Mouse (Mus musculus) hindbrain, embryonic 12.5 days (tissue): ENCODE results near the gene Ankrd24. TPM values are rescaled to one million over a fixed set of nuclear protein-coding genes. Genes with fewer than 3 reads are reported as not detected.

ENCODE experiments used
- ATAC-seq: fragments of 200-750 bp; cut with Nextera tagmentation; 2 replicates; pipeline ENCODE4 v1.8.0; 2017; ENCODE audit warnings: moderate TSS enrichment; ENCODE audit not compliant: low FRiP score
- H3K27ac ChIP-seq: fragments of 300-500 bp; sonication (generic); 2 replicates; pipeline ENCODE4 v1.5.1; 2016; ENCODE audit warnings: mild to moderate bottlenecking
- H3K27me3 ChIP-seq: fragments of 300-500 bp; sonication (generic); 2 replicates; pipeline ENCODE4 v1.6.1; 2016; ENCODE audit warnings: mild to moderate bottlenecking
- H3K36me3 ChIP-seq: fragments of 300-500 bp; sonication (generic); 2 replicates; pipeline ENCODE4 v1.6.1; 2016; ENCODE audit warnings: mild to moderate bottlenecking
- H3K4me1 ChIP-seq: fragments of 300-500 bp; sonication (generic); 2 replicates; pipeline ENCODE4 v1.6.1; 2016
- H3K4me2 ChIP-seq: fragments of 300-500 bp; sonication (generic); replicated peaks from 2 replicates; pipeline ENCODE4 v1.6.1; 2016; ENCODE audit warnings: mild to moderate bottlenecking
- H3K4me3 ChIP-seq: fragments of 300-500 bp; sonication (generic); 2 replicates; pipeline ENCODE4 v1.5.1; 2016; ENCODE audit warnings: mild to moderate bottlenecking
- H3K9ac ChIP-seq: fragments of 300-500 bp; sonication (generic); 2 replicates; pipeline ENCODE4 v1.6.1; 2016; ENCODE audit warnings: mild to moderate bottlenecking, moderate library complexity
- H3K9me3 ChIP-seq: fragments of 300-500 bp; sonication (generic); replicated peaks from 2 replicates; pipeline ENCODE4 v1.6.1; 2016; ENCODE audit warnings: mild to moderate bottlenecking
- WGBS: fragments of 180-500 bp; shearing (Covaris S2); methylation state at CpG from one replicate; pipeline ENCODE4 v1.1.7; 2016; 5-methylcytosine and 5-hydroxymethylcytosine counted together
- polyA plus RNA-seq: library from polyadenylated mRNA; unstranded; fragments of >200 nt; fragmentation: Nextera tagmentation; extraction: Ambion mirVana; gene quantifications from 2 replicates; pipeline ENCODE4 v1.2.1, GENCODE M21; 2016

The Ankrd24 gene
- polyA plus RNA-seq, 1 experiment from 2014 or later: 10.5 TPM

DNA sequence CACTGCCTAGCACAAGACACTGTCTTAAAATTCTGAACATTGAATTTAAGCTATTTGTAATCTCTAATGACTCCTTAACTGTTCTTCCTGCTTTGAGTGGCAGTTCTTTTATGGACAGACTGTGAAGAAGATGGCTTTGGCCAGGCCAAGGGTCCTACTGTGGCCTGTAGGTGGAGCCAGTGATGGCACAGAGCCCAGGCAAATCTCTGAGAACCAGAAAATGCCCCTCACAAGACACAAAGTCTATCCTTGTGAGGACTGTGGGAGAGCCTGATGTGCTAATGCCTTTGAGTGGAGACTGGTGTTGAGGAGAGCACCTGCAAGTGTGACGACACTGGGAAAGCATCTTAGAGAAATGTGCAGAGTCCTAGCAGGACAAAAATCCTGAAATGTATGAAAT lies 20.0 kb upstream of the Ankrd24 start:
- H3K4me2 ChIP-seq: no peak overlapping the region
- ATAC-seq: no peak
- WGBS: 93% methylated on average over 1 of the region's 1 CpGs
- H3K4me3 ChIP-seq: no peak overlapping the region
- no peak overlapping the region for H3K9ac ChIP-seq
- peaks cover 17% of the 10 kb centered on the region for H3K4me1 ChIP-seq
- no peaks in the 10 kb centered on the region for H3K27me3 ChIP-seq
- peaks cover 8% of the 10 kb centered on the region; the same call in 1 of the 2 replicates for H3K36me3 ChIP-seq
- H3K9me3 ChIP-seq: no peaks in the 10 kb centered on the region
- no peak overlapping the region for H3K27ac ChIP-seq

- Histone ChIP-seq H3K27me3 (no peaks in the 10 kb centered on the region; the same call in 1 of the 2 replicates), H3K9ac (no peak overlapping the region), H3K4me1 (peaks cover 5% of the 10 kb centered on the region; the same call in 1 of the 2 replicates), H3K4me2 (no peak overlapping the region), H3K4me3 (no peak overlapping the region), H3K9me3 (no peaks in the 10 kb centered on the region), H3K36me3 (peaks cover 8% of the 10 kb centered on the region; the same call in 1 of the 2 replicates), H3K27ac (no peak overlapping the region)
- WGBS: 71% methylated on average over 3 of the region's 3 CpGs
- ATAC-seq: no peak
These were observed 15.6 kb upstream of the Ankrd24 start for GRCm38 (mm10) chr10:81612779-81613178.

- 50% methylated on average over 6 of the region's 6 CpGs for WGBS
These were observed 12.9 kb upstream of the Ankrd24 start for GRCm38 (mm10) chr10:81615486-81615885.

DNA sequence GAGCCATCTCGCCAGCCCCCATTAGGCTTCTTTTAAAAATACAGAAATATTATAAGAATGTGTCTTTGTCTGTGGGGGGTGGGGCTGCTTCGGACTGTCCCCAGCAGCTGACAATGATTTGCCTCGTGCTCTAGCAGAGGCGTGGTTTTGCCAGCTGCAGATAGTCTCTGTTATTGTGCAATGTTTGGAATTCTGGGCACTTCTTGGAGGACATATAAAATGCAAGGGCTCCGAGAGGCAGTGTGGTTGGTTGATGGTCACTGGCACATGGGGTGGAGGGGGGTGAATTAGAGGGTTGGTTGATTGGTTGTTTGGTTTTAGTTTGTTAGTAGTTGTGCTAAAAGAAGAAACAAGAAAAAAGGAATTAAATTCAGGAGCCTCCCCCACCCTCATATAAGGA lies 8.4 kb upstream of the Ankrd24 start:
- no peaks in the 10 kb centered on the region for H3K9me3 ChIP-seq
- no peak overlapping the region for H3K4me3 ChIP-seq
- H3K27me3 ChIP-seq: no peaks in the 10 kb centered on the region; the same call in 1 of the 2 replicates
- peaks cover 5% of the 10 kb centered on the region; the same call in 1 of the 2 replicates for H3K4me1 ChIP-seq
- no peak overlapping the region for H3K27ac ChIP-seq
- no peak for ATAC-seq
- peaks cover 37% of the 10 kb centered on the region for H3K36me3 ChIP-seq
- H3K9ac ChIP-seq: no peak overlapping the region
- WGBS: 83% methylated on average over 5 of the region's 5 CpGs
- H3K4me2 ChIP-seq: no peak overlapping the region

More at GRCm38 (mm10) chr10:81615486-81615885, 12.9 kb upstream of the Ankrd24 start:
- Histone ChIP-seq H3K27me3 (no peaks in the 10 kb centered on the region; the same call in 1 of the 2 replicates), H3K4me1 (peaks cover 5% of the 10 kb centered on the region; the same call in 1 of the 2 replicates), H3K9ac (no peak overlapping the region), H3K4me2 (no peak overlapping the region), H3K9me3 (no peaks in the 10 kb centered on the region), H3K36me3 (no peaks in the 10 kb centered on the region), H3K4me3 (no peak overlapping the region), H3K27ac (no peak overlapping the region)
- no peak for ATAC-seq

DNA sequence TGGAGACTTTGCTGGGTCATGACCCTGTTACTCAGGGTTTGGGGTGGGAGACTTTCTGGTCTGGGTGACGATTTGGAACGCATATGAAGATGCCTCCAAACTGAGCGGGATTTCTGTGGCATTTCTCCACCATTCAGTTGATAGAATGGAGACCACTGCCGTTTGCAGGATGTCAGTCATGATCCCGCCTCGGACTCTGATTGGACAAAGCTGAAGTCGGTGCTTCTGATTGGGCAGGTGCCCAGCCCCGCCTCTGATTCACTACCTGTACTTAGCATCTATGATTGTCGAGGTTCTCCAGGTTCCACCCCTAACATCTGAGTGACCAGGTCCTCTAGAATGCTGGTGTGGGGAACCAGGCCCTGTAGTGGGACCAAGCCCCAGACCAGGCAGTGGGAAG lies 7.6 kb upstream of the Ankrd24 start:
- Histone ChIP-seq H3K4me2 (no peak overlapping the region), H3K4me1 (0 out of 2 replicates have a peak, but pooled peaks cover 2% of the 10 kb centered on the region), H3K4me3 (no peak overlapping the region), H3K27me3 (no peaks in the 10 kb centered on the region), H3K36me3 (peaks cover 45% of the 10 kb centered on the region), H3K9me3 (no peaks in the 10 kb centered on the region), H3K9ac (no peak overlapping the region), H3K27ac (no peak overlapping the region)
- WGBS: 63% methylated on average over 9 of the region's 9 CpGs
- ATAC-seq: no peak

DNA sequence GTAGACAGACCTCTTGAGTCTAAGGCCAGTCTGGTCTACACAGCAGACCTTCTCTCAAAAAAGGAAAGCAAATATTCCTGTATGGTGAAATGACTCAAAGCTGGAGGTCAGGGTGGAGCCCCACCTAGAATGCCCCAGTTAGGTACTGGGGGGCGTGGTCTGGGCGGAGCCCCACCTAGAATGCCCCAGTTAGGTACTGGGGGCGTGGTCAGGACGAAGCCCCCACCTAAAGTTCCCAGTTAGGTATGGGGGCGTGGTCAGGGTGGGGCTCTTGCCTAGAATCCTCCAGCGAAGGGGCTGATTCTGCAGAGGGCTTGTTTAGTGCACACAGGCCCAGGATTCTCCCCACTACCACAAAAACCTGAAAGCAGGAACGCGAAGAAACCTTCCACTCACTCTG lies 4.9 kb upstream of the Ankrd24 start:
- no peak overlapping the region for H3K9ac ChIP-seq
- H3K27ac ChIP-seq: no peak overlapping the region
- H3K4me1 ChIP-seq: peaks cover 19% of the 10 kb centered on the region
- no peak overlapping the region for H3K4me2 ChIP-seq
- WGBS: 57% methylated on average over 8 of the region's 8 CpGs
- H3K27me3 ChIP-seq: no peaks in the 10 kb centered on the region
- H3K4me3 ChIP-seq: no peak overlapping the region
- no peaks in the 10 kb centered on the region for H3K9me3 ChIP-seq
- ATAC-seq: no peak
- peaks cover 48% of the 10 kb centered on the region for H3K36me3 ChIP-seq

DNA sequence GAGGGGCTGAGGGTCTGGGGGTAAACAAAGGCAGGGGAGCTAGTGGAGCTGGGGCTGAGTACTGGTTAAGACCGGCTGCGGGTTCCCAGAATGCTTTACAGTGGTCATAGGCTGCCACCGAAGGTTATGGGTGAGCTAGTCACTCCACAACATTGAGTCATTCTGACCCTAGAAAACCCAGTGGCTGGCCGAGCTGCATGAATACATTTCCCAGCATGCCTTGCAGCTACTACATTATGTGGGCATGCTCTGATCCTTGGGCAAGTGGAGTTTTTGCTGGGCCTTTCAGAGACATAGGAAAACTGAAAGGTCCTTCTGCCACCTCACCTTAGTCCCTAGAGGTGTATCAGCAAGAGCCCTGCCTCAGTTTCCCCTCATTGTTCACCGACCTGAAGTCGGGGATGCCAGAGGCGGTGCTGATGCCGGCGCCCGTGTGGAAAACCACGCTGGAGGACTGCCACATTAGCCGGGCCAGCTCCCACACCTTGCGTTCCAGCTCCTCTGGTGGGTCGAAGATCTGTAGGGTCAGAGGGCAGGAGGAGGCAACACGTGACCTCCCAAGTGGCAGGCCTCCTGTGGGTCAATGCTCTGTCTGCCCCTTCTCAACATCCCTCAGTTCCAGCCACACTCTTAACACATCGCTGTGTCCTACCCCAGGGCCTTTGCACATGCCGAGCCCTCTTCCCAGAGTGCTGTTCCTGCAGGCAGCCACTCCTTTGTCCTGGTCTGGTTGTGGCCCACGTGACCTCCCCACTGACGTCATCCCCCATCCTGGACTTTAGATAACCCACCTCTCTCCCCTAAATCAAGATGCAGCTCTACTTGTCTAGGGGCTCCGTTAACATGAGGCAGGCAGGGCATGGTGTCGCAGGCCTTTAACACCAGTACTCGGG lies 2.0 kb upstream of the Ankrd24 start:
- no peak overlapping the region; the same call in 1 of the 2 replicates for H3K27ac ChIP-seq
- peak overlapping the region; percentile 86 for H3K9ac ChIP-seq
- H3K36me3 ChIP-seq: peaks cover 46% of the 10 kb centered on the region
- ATAC-seq: peak; percentile 26; the same call in 1 of the 2 replicates
- H3K27me3 ChIP-seq: peaks cover 6% of the 10 kb centered on the region; the same call in 1 of the 2 replicates
- peak overlapping the region; percentile 76 for H3K4me2 ChIP-seq
- 90% methylated on average over 22 of the region's 22 CpGs for WGBS
- no peaks in the 10 kb centered on the region for H3K9me3 ChIP-seq
- H3K4me1 ChIP-seq: peaks cover 19% of the 10 kb centered on the region
- H3K4me3 ChIP-seq: peak overlapping the region; percentile 69

DNA sequence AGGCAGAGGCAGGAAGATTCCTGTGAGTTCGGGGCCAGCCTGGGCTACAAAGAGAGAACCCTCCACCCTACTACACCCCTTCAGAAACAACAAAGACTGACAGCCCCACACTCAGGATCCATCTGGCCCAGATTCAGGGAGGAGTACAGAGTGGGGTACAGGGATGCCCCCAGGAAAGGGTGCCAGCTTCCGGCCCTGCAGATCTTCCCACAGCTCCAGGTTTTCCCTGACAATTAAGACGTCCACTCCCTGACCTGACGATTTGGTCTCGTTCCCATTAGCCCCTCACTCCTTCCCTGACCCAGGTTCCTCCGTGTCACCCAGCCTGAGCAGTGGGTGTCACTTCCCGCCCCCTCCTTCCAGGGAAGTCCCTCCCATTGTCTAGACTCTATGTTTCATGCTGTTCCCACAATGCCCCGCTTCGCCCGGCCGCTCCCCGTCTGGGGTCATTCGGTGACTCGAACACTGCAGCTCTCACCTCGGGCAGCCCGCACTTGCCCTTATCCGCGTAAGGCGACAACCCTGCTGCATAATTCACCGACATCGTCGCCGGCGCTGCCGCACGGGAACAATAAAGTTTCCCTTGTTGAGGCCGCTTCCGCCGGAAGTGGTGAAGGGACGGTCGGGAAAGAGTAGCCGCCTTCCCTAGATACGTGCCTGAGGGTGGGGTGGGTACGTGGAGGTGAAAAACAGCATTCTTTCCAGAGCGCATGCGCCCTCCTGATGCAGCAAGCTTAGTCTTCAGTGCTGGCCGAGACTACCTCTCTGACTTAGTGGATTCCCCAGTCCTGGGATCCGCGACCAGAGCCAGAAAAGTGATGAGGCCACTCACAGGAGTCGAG lies 1.1 kb upstream of the Ankrd24 start, which contains the start of gene Sirt6:
TSS of gene Sirt6 (minus strand) at position 804 of the 842 bp plus-strand sequence.
- peak within 1 kb of the TSS; percentile 76 for H3K4me2 ChIP-seq
- no peaks in the 10 kb centered on the region for H3K9me3 ChIP-seq
- ATAC-seq: peak; percentile 87
- peaks cover 19% of the 10 kb centered on the region for H3K4me1 ChIP-seq
- H3K4me3 ChIP-seq: peak within 1 kb of the TSS; percentile 69
- H3K9ac ChIP-seq: peak within 1 kb of the TSS; percentile 86
- 6% methylated on average over 40 of the region's 40 CpGs for WGBS
- H3K27ac ChIP-seq: peak within 1 kb of the TSS; percentile 92
- peaks cover 37% of the 10 kb centered on the region for H3K36me3 ChIP-seq
- peaks cover 6% of the 10 kb centered on the region; the same call in 1 of the 2 replicates for H3K27me3 ChIP-seq

GRCm38 (mm10) chr10:81627836-81628220 lies 512 bp upstream of the Ankrd24 start:
- H3K4me1 ChIP-seq: peaks cover 19% of the 10 kb centered on the region
- WGBS: 67% methylated on average over 7 of the region's 7 CpGs
- peak; percentile 57 for ATAC-seq
- H3K27me3 ChIP-seq: peaks cover 6% of the 10 kb centered on the region; the same call in 1 of the 2 replicates
- peak overlapping the region; percentile 92 for H3K27ac ChIP-seq
- H3K9me3 ChIP-seq: no peaks in the 10 kb centered on the region
- H3K4me2 ChIP-seq: peak overlapping the region; percentile 76
- peak overlapping the region; percentile 86 for H3K9ac ChIP-seq
- H3K36me3 ChIP-seq: peaks cover 31% of the 10 kb centered on the region
- H3K4me3 ChIP-seq: peak overlapping the region; percentile 69

GRCm38 (mm10) chr10:81633253-81634099 lies 5.1 kb downstream of the Ankrd24 start:
- ATAC-seq: peak; percentile 86
- no peaks in the 10 kb centered on the region for H3K36me3 ChIP-seq
- peak overlapping the region; percentile 32; the same call in 1 of the 2 replicates for H3K27ac ChIP-seq
- H3K4me1 ChIP-seq: peaks cover 9% of the 10 kb centered on the region
- peak overlapping the region; percentile 62 for H3K9ac ChIP-seq
- no peaks in the 10 kb centered on the region for H3K9me3 ChIP-seq
- WGBS: 2% methylated on average over 37 of the region's 37 CpGs
- peak overlapping the region; percentile 63 for H3K4me2 ChIP-seq
- H3K27me3 ChIP-seq: peaks cover 9% of the 10 kb centered on the region
- peak overlapping the region; percentile 40 for H3K4me3 ChIP-seq

DNA sequence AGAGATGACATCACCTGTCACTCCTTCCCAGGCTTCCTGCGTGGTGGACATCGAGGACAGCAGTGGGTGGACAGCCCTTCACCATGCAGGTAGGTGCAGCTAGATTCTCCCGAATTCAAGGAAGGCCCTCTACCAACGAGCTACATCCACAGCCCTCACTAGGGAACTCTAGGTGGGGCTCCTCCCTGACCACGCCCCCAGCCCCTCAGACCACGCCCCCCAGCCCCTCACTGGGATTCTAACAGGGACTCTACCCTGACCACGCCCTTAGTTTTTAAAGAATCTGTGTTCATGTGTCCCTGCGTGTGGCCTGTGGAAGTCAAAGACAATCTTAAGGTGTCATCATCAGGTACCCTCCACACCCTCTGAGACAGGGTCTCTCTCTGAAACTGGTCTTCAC lies 8.0 kb downstream of the Ankrd24 start:
- H3K4me2 ChIP-seq: no peak overlapping the region
- peaks cover 4% of the 10 kb centered on the region for H3K27me3 ChIP-seq
- H3K4me1 ChIP-seq: peaks cover 12% of the 10 kb centered on the region
- 21% methylated on average over 8 of the region's 8 CpGs for WGBS
- H3K9me3 ChIP-seq: no peaks in the 10 kb centered on the region
- no peak overlapping the region for H3K27ac ChIP-seq
- no peak overlapping the region for H3K4me3 ChIP-seq
- H3K36me3 ChIP-seq: no peaks in the 10 kb centered on the region
- ATAC-seq: no peak
- H3K9ac ChIP-seq: no peak overlapping the region
